Mouse (Mus musculus): Measurements from ENCODE around the gene Rubcnl. TPM values are rescaled to one million over a fixed set of nuclear protein-coding genes. Genes with fewer than 3 reads are reported as not detected.
A peak's percentile ranks its signal among the peaks of the same experiment; 100 is the strongest.

Rubcnl gene
- polyA plus RNA-seq, 1 experiment from 2014 or later, result 0.20 TPM

DNA sequence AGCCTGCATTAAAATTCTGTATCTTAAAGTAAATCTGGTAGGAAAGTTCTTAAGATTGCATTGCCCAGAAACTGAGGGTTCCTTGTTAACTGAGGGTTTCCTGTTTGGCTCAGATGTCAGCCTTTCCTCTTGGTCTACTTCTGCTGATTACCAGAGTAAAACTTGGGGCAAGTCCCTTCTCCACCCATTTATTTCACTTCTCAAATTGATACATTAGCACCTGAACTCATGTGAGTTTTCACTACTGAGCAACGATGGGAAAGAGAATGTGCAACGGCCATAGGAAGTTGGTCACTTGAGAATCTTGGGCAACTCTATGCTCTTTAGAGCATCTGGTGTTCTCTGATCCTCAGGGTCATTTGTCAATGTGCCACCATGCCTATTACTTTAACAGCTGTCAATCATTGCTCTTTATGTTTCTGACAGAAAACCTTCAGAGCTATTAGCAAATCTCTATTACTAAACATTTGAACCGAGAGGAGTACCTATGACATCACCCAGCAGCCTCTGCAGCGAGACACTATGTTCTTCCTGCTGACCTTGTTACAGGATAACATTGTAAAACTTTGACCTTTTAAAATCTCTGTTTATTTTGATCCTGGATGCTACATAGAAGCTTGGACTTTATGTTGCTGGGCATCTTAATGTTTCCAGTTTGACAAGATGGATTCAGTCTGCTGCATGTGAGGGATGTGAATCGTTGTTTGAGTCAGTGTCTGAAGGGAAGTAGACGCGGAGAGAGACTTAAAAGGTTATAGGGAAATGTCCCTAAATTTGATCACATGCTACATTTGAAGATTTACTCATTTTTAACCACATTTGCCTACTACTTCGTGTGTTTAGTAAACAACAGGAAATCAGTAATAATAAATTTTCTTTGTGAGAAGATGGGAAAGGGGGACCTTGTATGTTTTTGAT is 9.2 kb downstream of the Rubcnl start:
- Histone ChIP-seq H3K27me3 (ENCODE audit: control insufficient read depth, insufficient read depth, low read length) (no peaks in the 10 kb centered on the region), H3K4me3 (ENCODE audit: low read depth, low read length) (no peak overlapping the region), H3K4me2 (replicated peaks; ENCODE audit: low read depth, low read length) (no peak overlapping the region), H3K4me1 (replicated peaks; ENCODE audit: control insufficient read depth, insufficient read depth, low read length) (no peaks in the 10 kb centered on the region), H3K36me3 (ENCODE audit: control insufficient read depth, insufficient read depth, low read length) (no peaks in the 10 kb centered on the region), H3K9ac (ENCODE audit: low read depth, low read length) (no peak overlapping the region), H3K27ac (ENCODE audit: low read depth, low read length) (no peak overlapping the region), H3K9me3 (ENCODE audit: control insufficient read depth, low read length) (no peaks in the 10 kb centered on the region)
- ATAC-seq (ENCODE audit: low FRiP score) (no peak), DNase-seq (ENCODE audit: low spot score) (no peak)
- WGBS, result 86% methylated on average over 8 of the region's 8 CpGs

DNA sequence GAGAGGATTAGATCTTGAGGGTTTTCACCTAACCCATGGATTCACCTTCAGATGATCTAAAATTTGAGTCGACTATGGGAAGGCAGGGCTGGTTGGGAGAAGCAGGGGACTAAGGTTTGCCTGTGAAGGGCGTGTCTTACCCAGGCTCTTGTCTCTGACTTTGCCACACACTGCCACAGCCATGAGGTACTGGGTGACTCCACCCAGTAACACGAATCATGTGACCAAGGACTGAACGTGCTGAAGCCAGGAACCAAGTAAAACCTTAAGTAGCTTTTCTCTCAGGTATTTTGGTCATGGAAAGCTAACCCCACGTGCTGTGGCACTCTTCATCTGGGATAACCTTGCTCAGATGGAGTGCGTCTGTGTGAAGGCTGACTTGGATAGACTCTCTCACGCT is 14.9 kb downstream of the Rubcnl start:
- DNase-seq (ENCODE audit: low spot score) (no peak), ATAC-seq (ENCODE audit: low FRiP score) (no peak)
- Histone ChIP-seq H3K9ac (ENCODE audit: low read depth, low read length) (no peak overlapping the region), H3K27me3 (ENCODE audit: control insufficient read depth, insufficient read depth, low read length) (no peaks in the 10 kb centered on the region), H3K36me3 (ENCODE audit: control insufficient read depth, insufficient read depth, low read length) (no peaks in the 10 kb centered on the region), H3K27ac (ENCODE audit: low read depth, low read length) (no peak overlapping the region), H3K9me3 (ENCODE audit: control insufficient read depth, low read length) (no peaks in the 10 kb centered on the region), H3K4me2 (replicated peaks; ENCODE audit: low read depth, low read length) (no peak overlapping the region), H3K4me1 (replicated peaks; ENCODE audit: control insufficient read depth, insufficient read depth, low read length) (no peaks in the 10 kb centered on the region), H3K4me3 (ENCODE audit: low read depth, low read length) (no peak overlapping the region)
- WGBS, result 85% methylated on average over 7 of the region's 7 CpGs

DNA sequence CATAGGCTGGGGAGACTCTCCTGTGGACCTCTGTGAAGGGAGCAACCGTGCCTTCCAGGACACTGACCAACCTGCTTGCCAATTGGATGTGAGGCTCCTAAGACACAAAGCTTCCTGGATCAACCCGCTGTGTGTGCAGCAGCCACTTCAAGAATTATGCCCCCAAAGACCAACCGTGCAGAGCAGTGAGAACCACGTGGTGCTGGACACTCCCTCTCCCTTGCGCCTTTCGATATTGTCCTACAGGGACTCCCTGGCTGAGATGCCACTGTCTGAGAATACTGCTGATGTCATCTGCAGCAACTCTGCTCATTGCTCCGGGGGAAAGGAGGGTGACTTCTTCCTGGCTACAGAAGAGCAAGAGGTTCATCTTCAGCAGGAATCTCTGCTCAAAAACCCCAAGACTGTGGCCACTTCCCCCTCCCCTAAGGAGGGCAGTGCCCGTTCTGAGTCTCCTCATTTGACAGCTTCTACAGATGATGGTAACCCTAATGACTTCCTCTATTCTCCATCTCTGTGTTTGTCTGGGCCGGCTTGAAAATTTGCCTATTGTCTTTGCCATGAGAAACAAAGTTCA is 16.3 kb downstream of the Rubcnl start:
- Histone ChIP-seq H3K27ac (ENCODE audit: low read depth, low read length) (no peak overlapping the region), H3K4me1 (replicated peaks; ENCODE audit: control insufficient read depth, insufficient read depth, low read length) (no peaks in the 10 kb centered on the region), H3K27me3 (ENCODE audit: control insufficient read depth, insufficient read depth, low read length) (no peaks in the 10 kb centered on the region), H3K9ac (ENCODE audit: low read depth, low read length) (no peak overlapping the region), H3K9me3 (ENCODE audit: control insufficient read depth, low read length) (no peaks in the 10 kb centered on the region), H3K4me3 (ENCODE audit: low read depth, low read length) (no peak overlapping the region), H3K36me3 (ENCODE audit: control insufficient read depth, insufficient read depth, low read length) (no peaks in the 10 kb centered on the region), H3K4me2 (replicated peaks; ENCODE audit: low read depth, low read length) (no peak overlapping the region)
- ATAC-seq (ENCODE audit: low FRiP score), result no peak
- WGBS, result 85% methylated on average over 9 of the region's 9 CpGs
- DNase-seq (ENCODE audit: low spot score), result no peak

DNA sequence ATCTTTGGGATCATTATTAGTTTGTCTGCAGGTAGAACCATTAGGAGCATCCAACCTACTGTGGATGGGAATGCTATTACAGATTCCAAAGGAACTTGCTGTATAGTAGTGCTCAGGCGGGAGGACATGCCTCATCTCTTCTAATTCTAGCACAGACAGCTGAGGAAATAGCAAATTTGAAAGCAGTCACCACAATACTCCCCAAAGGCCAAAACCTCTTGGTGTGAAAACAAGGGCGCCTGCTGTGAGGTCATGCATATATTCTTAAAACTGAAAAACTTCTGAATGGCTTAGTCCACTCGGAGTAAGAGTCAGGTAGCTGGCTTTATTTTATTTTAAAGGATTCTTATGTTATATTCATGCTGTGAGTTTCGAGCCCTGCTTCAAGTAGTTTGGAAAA is 16.9 kb downstream of the Rubcnl start:
- no peaks in the 10 kb centered on the region for H3K9me3 ChIP-seq (ENCODE audit: control insufficient read depth, low read length)
- WGBS, result 81% methylated on average over 4 of the region's 4 CpGs
- DNase-seq (ENCODE audit: low spot score) (no peak), ATAC-seq (ENCODE audit: low FRiP score) (no peak)
- no peak overlapping the region for H3K4me2 ChIP-seq (replicated peaks; ENCODE audit: low read depth, low read length)
- H3K4me1 ChIP-seq (replicated peaks; ENCODE audit: control insufficient read depth, insufficient read depth, low read length), result no peaks in the 10 kb centered on the region
- no peaks in the 10 kb centered on the region for H3K27me3 ChIP-seq (ENCODE audit: control insufficient read depth, insufficient read depth, low read length)
- H3K4me3 ChIP-seq (ENCODE audit: low read depth, low read length), result no peak overlapping the region
- no peak overlapping the region for H3K27ac ChIP-seq (ENCODE audit: low read depth, low read length)
- no peaks in the 10 kb centered on the region for H3K36me3 ChIP-seq (ENCODE audit: control insufficient read depth, insufficient read depth, low read length)
- H3K9ac ChIP-seq (ENCODE audit: low read depth, low read length), result no peak overlapping the region

DNA sequence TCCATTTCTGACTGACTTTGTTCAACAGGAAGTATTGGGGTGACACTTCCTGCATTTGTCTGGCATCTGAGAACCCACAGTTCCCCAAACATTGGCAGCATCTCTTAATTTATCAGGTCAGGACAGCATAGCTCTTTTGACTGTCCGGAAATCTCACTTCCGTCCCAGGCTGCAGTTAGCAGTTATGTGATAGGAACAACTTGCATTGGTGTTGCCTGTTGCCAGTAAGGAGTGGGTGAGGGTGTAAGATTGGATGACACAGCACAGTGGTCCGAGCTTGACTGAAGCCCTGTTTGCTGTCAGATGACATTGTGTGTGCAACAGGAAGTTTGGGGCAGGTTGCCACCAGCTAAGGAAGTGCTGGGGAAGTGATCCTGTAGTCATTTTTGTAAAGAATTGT is 18.4 kb downstream of the Rubcnl start:
- no peak overlapping the region for H3K4me3 ChIP-seq (ENCODE audit: low read depth, low read length)
- no peak overlapping the region for H3K27ac ChIP-seq (ENCODE audit: low read depth, low read length)
- no peaks in the 10 kb centered on the region for H3K27me3 ChIP-seq (ENCODE audit: control insufficient read depth, insufficient read depth, low read length)

DNA sequence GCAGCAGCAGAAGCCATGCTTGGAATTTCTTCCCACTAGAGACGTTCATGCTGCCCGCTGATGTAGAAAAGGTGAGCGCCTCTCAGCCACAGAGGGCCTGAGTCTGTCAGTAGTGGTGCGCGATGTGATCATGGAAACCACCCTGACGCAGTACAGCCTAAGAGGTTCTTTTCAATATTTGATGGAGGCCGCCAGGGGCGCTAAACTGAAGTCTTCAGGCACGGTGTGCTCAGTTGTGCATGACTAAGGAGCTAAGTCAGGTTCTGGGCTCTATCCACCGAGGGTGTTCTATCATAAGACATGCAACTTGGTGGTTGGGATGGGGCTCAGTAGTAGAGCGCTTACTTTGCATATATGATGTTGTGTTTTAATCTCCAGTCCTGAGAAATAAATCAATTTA is 19.6 kb downstream of the Rubcnl start:
- ATAC-seq (ENCODE audit: low FRiP score), result no peak
- peak; percentile 42 for DNase-seq (ENCODE audit: low spot score)
- Histone ChIP-seq H3K27ac (ENCODE audit: low read depth, low read length) (no peak overlapping the region), H3K27me3 (ENCODE audit: control insufficient read depth, insufficient read depth, low read length) (no peaks in the 10 kb centered on the region), H3K4me1 (replicated peaks; ENCODE audit: control insufficient read depth, insufficient read depth, low read length) (no peaks in the 10 kb centered on the region), H3K4me2 (replicated peaks; ENCODE audit: low read depth, low read length) (no peak overlapping the region), H3K4me3 (ENCODE audit: low read depth, low read length) (no peak overlapping the region), H3K36me3 (ENCODE audit: control insufficient read depth, insufficient read depth, low read length) (no peaks in the 10 kb centered on the region), H3K9me3 (ENCODE audit: control insufficient read depth, low read length) (no peaks in the 10 kb centered on the region), H3K9ac (ENCODE audit: low read depth, low read length) (no peak overlapping the region)
- WGBS, result 68% methylated on average over 11 of the region's 11 CpGs

More for the DNA sequence above, 18.4 kb downstream of the Rubcnl start:
- Histone ChIP-seq H3K9ac (ENCODE audit: low read depth, low read length) (no peak overlapping the region), H3K9me3 (ENCODE audit: control insufficient read depth, low read length) (no peaks in the 10 kb centered on the region), H3K4me2 (replicated peaks; ENCODE audit: low read depth, low read length) (no peak overlapping the region), H3K4me1 (replicated peaks; ENCODE audit: control insufficient read depth, insufficient read depth, low read length) (no peaks in the 10 kb centered on the region), H3K36me3 (ENCODE audit: control insufficient read depth, insufficient read depth, low read length) (no peaks in the 10 kb centered on the region)
- DNase-seq (ENCODE audit: low spot score) (no peak), ATAC-seq (ENCODE audit: low FRiP score) (no peak)
- 88% methylated on average over 3 of the region's 3 CpGs for WGBS

DNA sequence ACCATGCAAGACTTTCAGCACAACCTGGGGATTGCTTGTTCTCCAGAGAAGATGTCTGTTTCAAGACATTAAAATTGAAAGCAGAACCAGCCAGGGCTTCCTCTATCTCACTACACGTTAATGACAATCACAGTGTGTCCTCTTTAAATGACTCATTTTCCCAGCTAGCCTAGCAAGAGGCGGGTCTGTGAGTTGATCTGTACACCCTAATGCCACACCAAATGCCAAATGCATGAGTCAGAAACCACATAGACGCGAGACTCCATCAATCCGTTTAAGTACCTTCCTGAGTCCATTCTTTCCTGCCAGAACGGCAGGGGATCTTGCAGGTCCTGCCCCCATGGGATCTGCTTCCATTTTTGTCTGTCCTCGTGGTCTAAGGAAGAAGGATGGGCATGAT is 29.4 kb downstream of the Rubcnl start:
- Histone ChIP-seq H3K9me3 (ENCODE audit: control insufficient read depth, low read length) (no peaks in the 10 kb centered on the region), H3K36me3 (ENCODE audit: control insufficient read depth, insufficient read depth, low read length) (no peaks in the 10 kb centered on the region), H3K27me3 (ENCODE audit: control insufficient read depth, insufficient read depth, low read length) (no peaks in the 10 kb centered on the region), H3K4me3 (ENCODE audit: low read depth, low read length) (no peak overlapping the region), H3K27ac (ENCODE audit: low read depth, low read length) (no peak overlapping the region), H3K4me2 (replicated peaks; ENCODE audit: low read depth, low read length) (no peak overlapping the region), H3K4me1 (replicated peaks; ENCODE audit: control insufficient read depth, insufficient read depth, low read length) (no peaks in the 10 kb centered on the region), H3K9ac (ENCODE audit: low read depth, low read length) (no peak overlapping the region)
- ATAC-seq (ENCODE audit: low FRiP score), result no peak
- no peak for DNase-seq (ENCODE audit: low spot score)
- 80% methylated on average over 7 of the region's 7 CpGs for WGBS

DNA sequence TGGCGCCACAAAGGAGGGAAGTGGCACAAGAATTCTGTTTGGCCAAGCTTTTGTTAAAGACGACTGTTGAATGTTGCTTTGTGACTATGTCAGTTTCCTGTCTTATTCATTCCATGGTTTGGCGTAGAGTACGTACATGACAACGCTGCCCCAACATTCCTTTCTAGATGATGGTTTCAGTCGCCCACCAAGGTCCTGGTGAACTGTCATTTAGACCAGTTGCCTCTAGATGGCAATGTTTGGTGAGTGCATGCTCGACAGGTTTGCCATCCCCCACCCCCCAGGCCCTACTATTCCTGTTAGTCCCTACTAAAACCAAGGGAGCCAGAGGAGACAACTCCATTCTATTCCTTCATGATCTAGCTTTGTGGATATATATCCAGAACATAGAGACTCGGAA is 36.6 kb downstream of the Rubcnl start:
- Histone ChIP-seq H3K9me3 (ENCODE audit: control insufficient read depth, low read length) (no peaks in the 10 kb centered on the region), H3K27me3 (ENCODE audit: control insufficient read depth, insufficient read depth, low read length) (no peaks in the 10 kb centered on the region), H3K4me3 (ENCODE audit: low read depth, low read length) (no peak overlapping the region), H3K4me1 (replicated peaks; ENCODE audit: control insufficient read depth, insufficient read depth, low read length) (no peaks in the 10 kb centered on the region), H3K9ac (ENCODE audit: low read depth, low read length) (no peak overlapping the region), H3K27ac (ENCODE audit: low read depth, low read length) (no peak overlapping the region), H3K36me3 (ENCODE audit: control insufficient read depth, insufficient read depth, low read length) (no peaks in the 10 kb centered on the region), H3K4me2 (replicated peaks; ENCODE audit: low read depth, low read length) (no peak overlapping the region)
- 74% methylated on average over 8 of the region's 8 CpGs for WGBS
- DNase-seq (ENCODE audit: low spot score) (peak; percentile 5), ATAC-seq (ENCODE audit: low FRiP score) (no peak)
